Mouse (Mus musculus) small intestine, adult 2 months (tissue): ENCODE measurements at regions not wholly inside any gene's neighbourhood (a gene's known extent, or its start where the extent isn't known, plus 50 kb on each side); places are given as distances from the start of the nearest gene placed in this dataset.

ENCODE experiments used
- CTCF ChIP-seq: fragments of 200-500 bp; IDR thresholded peaks from 2 replicates; pipeline ENCODE4 v1.5.1; 2012; ENCODE audit warnings: low read depth, mild to moderate bottlenecking, control low read depth, inconsistent platforms, low read length, moderate library complexity, mixed read lengths; ENCODE audit not compliant: insufficient replicate concordance, insufficient read length; ENCODE audit errors: extremely low read depth
- POLR2A ChIP-seq: fragments of 200-500 bp; IDR thresholded peaks from 2 replicates; pipeline ENCODE4 v1.6.1; 2012; ENCODE audit warnings: low read depth, mild to moderate bottlenecking, control low read depth, inconsistent platforms, low read length, moderate library complexity

DNA sequence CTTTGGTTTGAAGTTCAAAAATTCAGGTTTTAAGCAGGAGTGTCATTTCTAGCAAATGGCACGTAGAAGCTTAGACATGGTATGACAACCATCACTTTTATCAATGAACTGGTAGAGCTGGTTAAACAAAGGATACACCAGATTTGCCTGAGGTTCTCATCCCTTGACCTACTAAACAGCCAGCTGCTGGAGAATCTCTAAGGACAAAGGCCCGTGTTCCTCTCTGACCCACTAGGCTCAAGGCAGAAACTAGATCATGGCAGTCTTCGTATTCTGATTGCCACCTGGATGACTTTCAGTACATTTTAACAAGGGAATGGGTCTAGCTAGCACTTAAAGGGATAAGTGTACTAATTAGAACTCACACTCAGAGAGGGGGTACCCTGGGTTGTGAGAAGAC is 155.2 kb upstream of the Bcl6 start:
- TF ChIP-seq POLR2A (no peak), CTCF (no peak)
